Mouse (Mus musculus): Measurements from ENCODE around the gene Mex3a. TPM values are rescaled to one million over a fixed set of nuclear protein-coding genes. Genes with fewer than 3 reads are reported as not detected.

The Mex3a gene
- polyA plus RNA-seq, 1 experiment from 2014 or later: 18.6 TPM

DNA sequence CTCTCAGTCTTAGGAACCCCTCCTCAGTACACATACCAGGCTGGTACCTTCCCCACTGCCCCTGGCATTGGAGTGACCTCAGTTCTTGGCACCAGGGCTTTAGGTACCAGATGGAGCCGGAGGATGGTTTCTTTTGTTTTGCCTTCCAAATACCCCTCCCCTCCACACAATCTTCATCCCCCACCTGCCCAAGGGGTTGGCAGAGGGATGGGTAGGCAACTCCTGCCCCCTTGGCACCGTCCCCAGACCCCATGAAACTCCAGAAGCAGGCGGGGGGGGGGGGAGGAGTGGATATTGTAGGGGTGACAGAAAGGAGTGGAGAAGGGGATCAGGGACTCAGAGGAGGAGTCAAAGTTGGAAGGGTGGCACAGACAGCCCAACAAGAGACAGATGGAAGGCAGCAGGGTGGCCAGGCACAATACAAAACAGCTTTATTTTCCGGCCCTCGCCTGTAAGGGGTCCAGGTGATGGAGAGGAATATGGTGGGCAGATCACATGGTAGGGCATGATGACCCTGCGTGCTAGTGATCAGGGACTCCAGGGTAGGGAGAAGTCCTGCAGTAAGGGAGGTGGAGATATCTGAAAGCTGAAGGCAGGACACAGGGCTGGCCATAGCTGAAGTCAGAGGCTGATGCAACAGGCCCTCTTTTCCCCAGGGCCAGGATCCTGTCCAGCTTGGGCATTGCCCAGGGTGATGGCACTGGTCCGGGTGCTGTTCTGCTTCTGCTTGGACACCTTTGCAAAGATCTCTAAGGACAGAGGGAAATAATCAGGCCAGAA lies 9.6 kb downstream of the Mex3a start:
- H3K4me2 ChIP-seq (replicated peaks; ENCODE audit: low read depth, low read length): no peak overlapping the region
- H3K4me3 ChIP-seq (ENCODE audit: low read length): no peak overlapping the region
- no peak overlapping the region for H3K27ac ChIP-seq (ENCODE audit: low read length)
- no peaks in the 10 kb centered on the region for H3K9me3 ChIP-seq (ENCODE audit: low read length)
- peaks cover 33% of the 10 kb centered on the region for H3K4me1 ChIP-seq (ENCODE audit: insufficient read depth, low read length)
- peaks cover 26% of the 10 kb centered on the region for H3K36me3 ChIP-seq (ENCODE audit: insufficient read depth, low read length)
- 70% methylated on average over 6 of the region's 7 CpGs for WGBS
- ATAC-seq (ENCODE audit: low FRiP score, low TSS enrichment): 0 out of 2 replicates have a peak, but pooled peaks have one; percentile 2
- H3K27me3 ChIP-seq (ENCODE audit: insufficient read depth, low read length): no peaks in the 10 kb centered on the region
- no peak overlapping the region for H3K9ac ChIP-seq (replicated peaks; ENCODE audit: low read length)

DNA sequence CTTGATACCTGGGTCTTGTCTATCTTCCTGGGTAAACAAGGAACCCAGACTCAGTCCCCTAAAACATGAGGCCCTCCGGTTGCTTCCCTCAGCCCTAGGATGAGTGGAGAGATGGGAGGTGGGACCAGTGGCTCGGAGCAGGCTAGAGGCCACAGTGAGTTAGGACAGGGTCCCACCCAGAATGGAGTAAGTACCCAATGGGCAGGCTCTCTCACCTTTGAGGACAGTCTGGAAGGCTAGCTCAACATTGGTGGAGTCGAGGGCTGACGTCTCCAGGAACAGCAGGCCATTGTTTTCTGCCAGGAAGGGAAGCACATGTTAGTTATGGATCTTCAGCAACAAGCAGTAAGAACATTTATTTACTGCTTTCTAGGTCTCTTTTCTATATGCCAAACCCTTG lies 10.3 kb downstream of the Mex3a start:
- H3K36me3 ChIP-seq (ENCODE audit: insufficient read depth, low read length): peaks cover 19% of the 10 kb centered on the region
- H3K9me3 ChIP-seq (ENCODE audit: low read length): no peaks in the 10 kb centered on the region
- 71% methylated on average over 4 of the region's 4 CpGs for WGBS
- no peaks in the 10 kb centered on the region for H3K27me3 ChIP-seq (ENCODE audit: insufficient read depth, low read length)
- H3K4me1 ChIP-seq (ENCODE audit: insufficient read depth, low read length): peaks cover 26% of the 10 kb centered on the region
- H3K27ac ChIP-seq (ENCODE audit: low read length): no peak overlapping the region
- no peak for ATAC-seq (ENCODE audit: low FRiP score, low TSS enrichment)
- H3K4me3 ChIP-seq (ENCODE audit: low read length): no peak overlapping the region
- H3K4me2 ChIP-seq (replicated peaks; ENCODE audit: low read depth, low read length): no peak overlapping the region
- H3K9ac ChIP-seq (replicated peaks; ENCODE audit: low read length): no peak overlapping the region

DNA sequence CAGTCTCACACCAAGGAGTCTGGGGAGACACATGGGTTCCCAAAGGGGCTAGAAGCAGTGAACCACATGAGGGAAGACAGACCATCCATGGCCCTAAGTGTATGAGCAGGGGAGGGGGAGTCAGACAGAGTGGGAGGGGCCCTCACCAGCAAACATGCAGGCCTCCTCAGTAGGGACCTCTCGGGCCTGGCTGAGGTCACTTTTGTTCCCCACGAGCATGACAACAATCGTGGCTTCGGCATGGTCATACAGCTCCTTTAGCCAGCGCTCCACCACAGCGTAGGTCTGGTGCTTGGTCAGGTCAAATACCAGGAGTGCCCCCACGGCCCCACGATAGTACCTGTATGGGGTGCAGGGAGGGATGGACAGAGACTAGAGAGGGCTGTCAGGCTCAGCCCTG lies 11.0 kb downstream of the Mex3a start:
- H3K27ac ChIP-seq (ENCODE audit: low read length): no peak overlapping the region
- 77% methylated on average over 8 of the region's 8 CpGs for WGBS
- H3K27me3 ChIP-seq (ENCODE audit: insufficient read depth, low read length): no peaks in the 10 kb centered on the region
- H3K4me3 ChIP-seq (ENCODE audit: low read length): no peak overlapping the region
- H3K9me3 ChIP-seq (ENCODE audit: low read length): no peaks in the 10 kb centered on the region
- H3K4me2 ChIP-seq (replicated peaks; ENCODE audit: low read depth, low read length): no peak overlapping the region
- ATAC-seq (ENCODE audit: low FRiP score, low TSS enrichment): no peak
- H3K4me1 ChIP-seq (ENCODE audit: insufficient read depth, low read length): peaks cover 19% of the 10 kb centered on the region
- peaks cover 12% of the 10 kb centered on the region for H3K36me3 ChIP-seq (ENCODE audit: insufficient read depth, low read length)
- H3K9ac ChIP-seq (replicated peaks; ENCODE audit: low read length): no peak overlapping the region

DNA sequence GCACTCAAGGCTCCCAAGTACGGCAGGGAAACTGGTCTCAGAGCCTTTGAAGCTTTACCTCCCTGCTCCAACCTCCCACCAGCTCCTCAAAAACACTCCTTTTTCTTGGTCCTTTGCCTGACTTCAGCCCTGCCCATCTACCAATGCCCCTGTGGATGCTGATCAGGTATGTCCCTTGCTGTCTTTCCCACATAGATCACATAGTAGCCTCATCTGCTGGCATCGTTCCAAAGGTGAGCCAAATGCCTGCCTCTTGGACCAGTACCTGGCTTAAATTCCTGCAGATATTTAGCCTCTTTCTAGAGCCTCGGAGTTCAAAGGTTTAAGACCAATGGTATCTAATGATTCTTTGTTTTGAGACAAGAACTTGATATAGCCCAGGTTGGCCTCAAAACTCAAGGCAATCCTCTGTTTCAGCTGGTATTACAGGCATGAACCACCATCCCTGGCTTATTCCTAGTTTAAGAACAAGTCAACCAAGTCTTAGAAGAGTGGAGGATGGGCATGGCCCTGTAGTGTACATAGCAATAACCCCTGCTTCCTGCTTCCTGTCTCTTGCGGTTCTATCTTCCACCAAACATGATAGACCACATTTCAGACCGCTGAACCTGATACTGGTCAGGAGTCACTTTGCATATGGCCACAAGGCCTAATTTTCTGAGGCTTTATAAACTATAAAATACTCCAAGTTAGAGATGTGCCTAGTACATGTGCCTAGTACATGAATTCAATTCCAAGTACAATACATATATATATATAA lies 11.6 kb downstream of the Mex3a start:
- Histone ChIP-seq H3K4me2 (replicated peaks; ENCODE audit: low read depth, low read length) (no peak overlapping the region), H3K27ac (ENCODE audit: low read length) (no peak overlapping the region), H3K4me3 (ENCODE audit: low read length) (no peak overlapping the region), H3K9ac (replicated peaks; ENCODE audit: low read length) (no peak overlapping the region), H3K4me1 (ENCODE audit: insufficient read depth, low read length) (peaks cover 12% of the 10 kb centered on the region), H3K27me3 (ENCODE audit: insufficient read depth, low read length) (no peaks in the 10 kb centered on the region), H3K9me3 (ENCODE audit: low read length) (no peaks in the 10 kb centered on the region), H3K36me3 (ENCODE audit: insufficient read depth, low read length) (peaks cover 6% of the 10 kb centered on the region; the same call in 1 of the 2 replicates)
- ATAC-seq (ENCODE audit: low FRiP score, low TSS enrichment): no peak
- 56% methylated on average over 5 of the region's 5 CpGs for WGBS

DNA sequence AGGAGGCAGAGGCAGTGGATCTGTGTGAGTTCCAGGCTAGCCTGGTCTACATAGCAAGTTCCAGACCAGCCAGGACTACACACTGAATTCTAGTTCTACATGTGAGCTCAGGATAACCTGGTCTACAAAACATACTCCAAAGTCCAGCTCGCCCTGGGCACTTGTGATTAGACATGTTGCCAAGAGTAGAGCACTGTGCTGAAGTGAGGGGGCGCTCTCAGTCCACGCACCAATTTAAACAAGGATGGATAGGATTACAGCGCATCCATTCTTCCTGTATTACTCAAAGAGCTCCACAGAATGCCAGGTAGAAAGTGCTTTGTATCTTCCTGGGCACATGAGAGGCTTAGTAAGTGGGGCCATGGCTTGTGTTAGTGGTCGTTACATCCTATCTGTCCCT lies 12.3 kb downstream of the Mex3a start:
- 36% methylated on average over 5 of the region's 5 CpGs for WGBS
- peaks cover 9% of the 10 kb centered on the region; the same call in 1 of the 2 replicates for H3K4me1 ChIP-seq (ENCODE audit: insufficient read depth, low read length)
- ATAC-seq (ENCODE audit: low FRiP score, low TSS enrichment): no peak
- no peak overlapping the region for H3K27ac ChIP-seq (ENCODE audit: low read length)
- H3K9me3 ChIP-seq (ENCODE audit: low read length): no peaks in the 10 kb centered on the region
- H3K27me3 ChIP-seq (ENCODE audit: insufficient read depth, low read length): no peaks in the 10 kb centered on the region
- no peak overlapping the region for H3K4me2 ChIP-seq (replicated peaks; ENCODE audit: low read depth, low read length)
- H3K4me3 ChIP-seq (ENCODE audit: low read length): no peak overlapping the region
- H3K36me3 ChIP-seq (ENCODE audit: insufficient read depth, low read length): peaks cover 4% of the 10 kb centered on the region; the same call in 1 of the 2 replicates
- H3K9ac ChIP-seq (replicated peaks; ENCODE audit: low read length): 0 out of 2 replicates have a peak overlapping the region, but pooled peaks have one; percentile 33

DNA sequence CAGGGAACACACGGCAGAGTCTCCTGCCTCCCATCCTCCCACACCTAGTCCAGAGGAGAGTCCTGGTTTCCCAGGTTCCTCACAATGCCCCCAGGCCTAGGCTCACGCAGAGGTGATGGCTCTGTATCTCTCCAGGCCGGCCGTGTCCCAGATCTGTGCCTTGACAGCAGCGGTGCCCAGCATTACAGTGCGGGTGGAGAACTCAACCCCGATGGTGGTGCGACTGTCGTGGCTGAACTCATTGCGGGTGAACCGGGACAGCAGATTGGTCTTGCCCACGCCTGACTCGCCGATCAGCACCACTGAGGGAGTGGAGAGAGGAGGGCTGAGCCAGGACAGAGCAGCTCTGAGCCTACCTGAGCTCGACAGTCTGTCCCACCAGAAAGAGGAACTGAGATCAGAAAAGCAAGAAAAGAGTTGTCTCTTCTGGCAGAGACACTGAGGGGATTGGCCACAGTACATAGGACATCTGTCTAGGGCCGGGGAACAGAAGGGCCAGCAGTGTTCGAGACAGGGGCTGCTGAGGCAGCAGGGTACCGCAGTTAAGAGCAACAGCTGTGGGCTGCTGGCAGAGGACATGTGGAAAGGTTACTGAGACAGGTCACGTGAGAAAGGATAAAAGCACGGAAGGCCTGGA lies 12.9 kb downstream of the Mex3a start:
- no peak overlapping the region for H3K4me2 ChIP-seq (replicated peaks; ENCODE audit: low read depth, low read length)
- no peak for ATAC-seq (ENCODE audit: low FRiP score, low TSS enrichment)
- peak overlapping the region; percentile 33; the same call in 1 of the 2 replicates for H3K9ac ChIP-seq (replicated peaks; ENCODE audit: low read length)
- no peak overlapping the region for H3K4me3 ChIP-seq (ENCODE audit: low read length)
- peaks cover 9% of the 10 kb centered on the region; the same call in 1 of the 2 replicates for H3K4me1 ChIP-seq (ENCODE audit: insufficient read depth, low read length)
- H3K27me3 ChIP-seq (ENCODE audit: insufficient read depth, low read length): no peaks in the 10 kb centered on the region
- no peak overlapping the region for H3K27ac ChIP-seq (ENCODE audit: low read length)
- no peaks in the 10 kb centered on the region for H3K9me3 ChIP-seq (ENCODE audit: low read length)
- peaks cover 4% of the 10 kb centered on the region; the same call in 1 of the 2 replicates for H3K36me3 ChIP-seq (ENCODE audit: insufficient read depth, low read length)
- 51% methylated on average over 20 of the region's 20 CpGs for WGBS

DNA sequence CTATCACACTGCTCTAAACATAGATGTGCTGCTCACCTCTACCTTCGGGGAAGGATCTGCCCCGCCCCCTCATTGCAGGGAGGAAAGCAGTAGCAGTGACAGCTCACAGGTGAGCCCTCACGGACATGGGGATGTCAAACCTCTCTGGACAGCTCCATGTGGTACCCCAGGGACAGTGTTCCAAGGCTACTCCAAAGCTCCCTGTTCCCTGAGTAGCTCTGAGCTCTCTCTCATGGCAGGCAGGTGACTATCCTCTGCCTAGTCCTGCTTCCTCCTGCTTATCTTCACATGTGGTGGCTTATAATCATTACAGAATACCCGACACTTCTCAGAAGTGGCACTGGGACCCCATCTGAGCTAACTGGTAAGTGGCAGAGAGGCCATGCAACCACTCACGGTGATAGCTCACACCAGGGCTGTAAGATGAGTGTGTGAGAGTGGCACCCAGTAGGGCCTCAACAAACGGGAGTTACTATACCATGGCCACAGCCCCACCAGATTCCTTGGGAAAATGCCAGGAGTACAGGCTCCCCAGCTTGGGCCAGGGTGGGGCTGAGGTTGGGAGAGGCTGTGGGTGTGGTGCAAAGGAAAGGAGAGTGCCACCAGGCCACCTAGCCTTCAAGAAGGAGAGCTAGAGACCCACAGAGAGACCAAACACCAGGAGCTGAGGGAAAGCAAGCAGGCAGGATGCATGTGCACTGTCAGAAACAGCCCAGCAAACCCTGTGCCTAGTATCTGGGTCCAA lies 14.7 kb downstream of the Mex3a start:
- 71% methylated on average over 6 of the region's 6 CpGs for WGBS
- Histone ChIP-seq H3K4me2 (replicated peaks; ENCODE audit: low read depth, low read length) (no peak overlapping the region), H3K4me1 (ENCODE audit: insufficient read depth, low read length) (peaks cover 16% of the 10 kb centered on the region), H3K27ac (ENCODE audit: low read length) (no peak overlapping the region), H3K4me3 (ENCODE audit: low read length) (no peak overlapping the region), H3K9me3 (ENCODE audit: low read length) (no peaks in the 10 kb centered on the region), H3K9ac (replicated peaks; ENCODE audit: low read length) (no peak overlapping the region), H3K27me3 (ENCODE audit: insufficient read depth, low read length) (no peaks in the 10 kb centered on the region), H3K36me3 (ENCODE audit: insufficient read depth, low read length) (no peaks in the 10 kb centered on the region)
- no peak for ATAC-seq (ENCODE audit: low FRiP score, low TSS enrichment)

DNA sequence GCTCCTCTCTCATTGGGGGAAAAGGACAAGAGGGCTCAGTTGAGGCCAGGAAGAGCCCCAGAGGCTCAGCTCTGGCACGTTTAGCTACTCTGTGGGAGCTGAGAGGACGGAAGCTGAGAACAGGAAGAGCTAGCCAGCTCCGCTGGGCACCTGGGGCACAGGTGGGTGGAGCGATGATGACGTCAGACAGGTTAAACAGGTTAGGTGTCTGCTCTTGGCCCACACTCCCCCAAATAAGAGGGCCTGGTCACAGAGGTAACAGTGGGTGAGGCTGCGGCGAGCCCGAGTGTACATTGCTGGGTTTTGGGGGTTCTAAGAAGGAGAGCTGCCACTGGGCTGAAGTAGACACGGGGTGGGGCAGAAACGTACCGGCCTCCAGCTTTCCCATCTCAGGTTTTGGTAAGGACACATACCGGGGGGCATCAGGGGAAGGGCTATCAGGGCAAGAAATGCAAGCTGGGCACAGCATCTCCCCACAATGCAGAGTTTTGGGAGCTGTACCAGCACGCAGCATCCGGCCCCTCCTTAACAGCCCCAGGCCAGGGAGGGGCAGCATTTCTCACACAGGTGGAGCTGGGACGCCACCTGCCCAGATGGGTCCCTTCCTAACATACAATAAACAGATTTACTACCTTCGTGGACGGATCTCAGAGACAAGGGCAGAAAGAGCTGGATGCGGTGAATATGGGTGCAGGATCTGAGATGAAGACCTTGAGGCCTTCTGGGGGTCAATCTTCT lies 16.2 kb downstream of the Mex3a start, which contains the start of gene Rab25:
Rab25 (minus strand) TSS at position 121 of the 738 bp plus-strand sequence.
- Histone ChIP-seq H3K27ac (ENCODE audit: low read length) (peak within 1 kb of the TSS; percentile 55; the same call in 1 of the 2 replicates), H3K9ac (replicated peaks; ENCODE audit: low read length) (peak within 1 kb of the TSS; percentile 42; the same call in 1 of the 2 replicates), H3K27me3 (ENCODE audit: insufficient read depth, low read length) (no peaks in the 10 kb centered on the region), H3K4me2 (replicated peaks; ENCODE audit: low read depth, low read length) (peak within 1 kb of the TSS; percentile 46), H3K36me3 (ENCODE audit: insufficient read depth, low read length) (no peaks in the 10 kb centered on the region), H3K4me1 (ENCODE audit: insufficient read depth, low read length) (peaks cover 19% of the 10 kb centered on the region), H3K4me3 (ENCODE audit: low read length) (peak within 1 kb of the TSS; percentile 30), H3K9me3 (ENCODE audit: low read length) (no peaks in the 10 kb centered on the region)
- no peak for ATAC-seq (ENCODE audit: low FRiP score, low TSS enrichment)
- WGBS: 52% methylated on average over 18 of the region's 18 CpGs

Data from kidney, embryonic 16.5 days (tissue).